Mouse (Mus musculus) megakaryocyte, embryonic 14.5 days (primary cell): ENCODE results near the gene Gm20388.

Experiments used
- FLI1 ChIP-seq: IDR thresholded peaks from 2 replicates; pipeline ENCODE4 v1.6.1; 2012; ENCODE audit warnings: low read length, inconsistent platforms, mixed read lengths
- GATA1 ChIP-seq: IDR thresholded peaks from 3 replicates; pipeline ENCODE4 v1.6.1; 2012; ENCODE audit warnings: mixed read lengths, low read length, inconsistent platforms, borderline replicate concordance

DNA sequence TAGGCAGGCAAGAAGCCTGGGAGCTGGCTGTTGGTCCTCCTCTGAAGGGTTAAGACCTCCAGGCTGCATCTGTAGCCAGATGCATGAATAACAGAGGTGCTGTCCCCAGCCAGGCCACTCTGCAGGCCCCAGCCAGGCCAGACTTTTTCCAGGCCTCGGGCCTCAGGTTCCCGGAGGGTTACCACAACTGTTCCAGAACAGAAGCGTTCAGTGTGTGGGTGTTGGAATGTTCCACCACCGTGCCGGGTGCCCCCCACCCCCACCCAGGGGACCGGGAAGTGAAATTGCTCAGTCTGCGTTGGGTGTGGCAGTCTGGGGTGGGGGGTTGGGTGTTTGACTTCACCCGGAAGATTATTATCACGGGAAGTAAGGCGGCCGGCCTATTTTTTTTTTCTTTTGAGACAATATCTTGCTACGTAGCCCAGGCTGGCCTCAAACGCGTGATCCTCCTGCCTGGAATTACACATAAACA lies 2852.7 kb downstream of the Gm20388 start:
- TF ChIP-seq GATA1 (no peak), FLI1 (no peak)
